Mouse (Mus musculus): Measurements from ENCODE around the gene Uba7.
A peak's percentile ranks its signal among the peaks of the same experiment; 100 is the strongest.
"Not testable (repeated sequence)": the region's sequence is repeated elsewhere in the genome, so short reads cannot be mapped to it uniquely, and the experiment has no call there.

The Uba7 gene

GRCm38 (mm10) chr9:107992197-107992596 lies 16.9 kb downstream of the Uba7 start, which contains the start of gene Cdhr4:
Gene Cdhr4, plus strand, starts transcription at chr9:107992497.
- no peak for DNase-seq (ENCODE audit: low spot score in 2 of 2)

DNA sequence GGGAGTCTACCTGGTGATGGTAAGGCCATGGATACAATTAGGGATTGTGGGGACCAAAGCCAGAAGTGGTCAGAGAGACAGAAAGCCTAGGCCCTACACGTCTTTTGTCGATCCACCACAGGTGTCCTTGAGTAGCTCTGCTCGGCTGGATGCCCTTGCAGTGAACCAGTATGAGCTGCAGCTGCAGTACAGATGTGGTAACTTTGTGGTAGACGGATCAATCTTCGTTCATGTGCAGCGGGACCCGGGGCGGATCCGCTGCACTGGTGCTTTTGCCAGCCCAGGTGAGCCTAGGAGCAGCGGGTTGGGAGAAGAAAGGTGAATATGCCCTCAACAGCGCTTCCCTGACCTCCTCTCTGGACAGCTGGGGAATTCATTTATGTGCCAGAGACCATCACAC lies 17.7 kb downstream of the Uba7 start:
- no peak for DNase-seq (ENCODE audit: low spot score in 2 of 2)

- no peak for DNase-seq (ENCODE audit: low spot score in 2 of 2)
Observed at GRCm38 (mm10) chr9:107994464-107994863, 19.2 kb downstream of the Uba7 start.

GRCm38 (mm10) chr9:107995513-107995912 lies 20.2 kb downstream of the Uba7 start:
- DNase-seq (ENCODE audit: low spot score in 2 of 2): no peak

GRCm38 (mm10) chr9:107996049-107996448 lies 20.7 kb downstream of the Uba7 start, which contains the start of gene Gm20662:
Gene Gm20662, plus strand, starts transcription at chr9:107996349.
- DNase-seq (ENCODE audit: low spot score in 2 of 2): no peak

GRCm38 (mm10) chr9:108001922-108002770 lies 26.8 kb downstream of the Uba7 start, which contains the start of gene Ip6k1:
Gene Ip6k1, plus strand, starts transcription at chr9:108002501.
- peak; percentile 99 to 100 for DNase-seq (ENCODE audit: low spot score in 2 of 2)

DNA sequence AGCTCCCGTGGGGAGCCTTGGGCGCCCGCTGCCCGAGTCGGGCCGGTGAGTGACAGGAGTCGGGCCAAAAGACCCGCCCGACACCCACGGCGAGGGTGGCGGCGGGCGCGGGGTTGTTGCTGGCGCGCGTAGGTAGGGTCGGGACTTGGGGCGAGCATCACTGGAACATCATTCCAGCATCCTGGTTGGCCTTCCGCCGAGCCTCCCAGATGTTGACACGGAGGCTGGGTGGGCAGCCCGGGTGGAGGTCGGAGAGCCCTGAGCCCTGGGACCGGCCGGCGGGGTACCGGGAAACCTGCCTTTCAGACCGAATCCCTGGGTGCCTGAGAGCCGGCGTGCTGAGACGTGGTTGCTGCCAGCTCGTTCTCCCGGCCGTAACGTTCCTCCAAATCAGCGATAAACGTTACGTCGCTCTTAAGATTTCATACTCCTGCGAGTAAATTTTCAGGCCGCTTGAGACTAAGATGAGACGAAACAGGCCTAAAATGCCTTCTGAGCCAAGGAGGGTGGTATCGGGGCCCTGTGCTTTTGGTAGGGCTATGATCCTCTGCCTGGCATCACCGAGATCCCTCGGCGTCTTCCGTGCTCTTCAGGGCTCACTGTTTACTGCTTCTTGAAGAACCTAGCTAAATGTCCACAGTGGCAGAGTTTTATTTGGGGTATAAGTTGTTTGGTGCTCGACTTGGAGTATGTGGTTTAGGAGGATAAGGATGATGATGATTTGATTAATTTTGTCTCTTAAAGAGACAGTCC lies 27.6 kb downstream of the Uba7 start:
- DNase-seq (ENCODE audit: low spot score in 2 of 2): no peak

- no peak for DNase-seq (ENCODE audit: low spot score in 2 of 2)
Observed at GRCm38 (mm10) chr9:108003531-108003890, 28.2 kb downstream of the Uba7 start.

DNA sequence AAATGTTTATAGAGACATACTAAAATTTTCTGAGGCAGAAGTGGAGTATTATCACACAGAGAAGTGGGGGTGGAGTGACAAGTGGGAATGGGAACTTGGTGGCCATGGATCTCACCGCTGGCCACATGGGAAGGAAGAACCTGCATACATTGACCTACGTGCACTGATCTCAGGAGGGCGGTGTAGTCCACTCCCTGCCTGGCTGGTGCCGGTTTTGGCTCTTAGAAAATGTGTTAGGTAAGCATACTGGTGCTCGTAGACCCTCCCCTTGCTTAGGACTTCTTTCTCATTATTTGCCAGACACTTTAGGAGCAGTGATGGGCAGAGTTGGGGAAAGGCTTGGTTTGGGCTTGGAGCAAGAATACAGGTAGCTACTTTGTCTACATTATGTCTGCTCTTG lies 32.7 kb downstream of the Uba7 start:
- no peak for DNase-seq (ENCODE audit: low spot score in 2 of 2)

GRCm38 (mm10) chr9:108010385-108010784 lies 35.1 kb downstream of the Uba7 start:
- DNase-seq (ENCODE audit: low spot score in 2 of 2): no peak

- not testable (repeated sequence) for DNase-seq (ENCODE audit: low spot score in 2 of 2)
Observed at GRCm38 (mm10) chr9:108013577-108013976, 38.3 kb downstream of the Uba7 start.

- DNase-seq (ENCODE audit: low spot score in 2 of 2): no peak
Observed at GRCm38 (mm10) chr9:108017127-108017526, 41.8 kb downstream of the Uba7 start.

DNA sequence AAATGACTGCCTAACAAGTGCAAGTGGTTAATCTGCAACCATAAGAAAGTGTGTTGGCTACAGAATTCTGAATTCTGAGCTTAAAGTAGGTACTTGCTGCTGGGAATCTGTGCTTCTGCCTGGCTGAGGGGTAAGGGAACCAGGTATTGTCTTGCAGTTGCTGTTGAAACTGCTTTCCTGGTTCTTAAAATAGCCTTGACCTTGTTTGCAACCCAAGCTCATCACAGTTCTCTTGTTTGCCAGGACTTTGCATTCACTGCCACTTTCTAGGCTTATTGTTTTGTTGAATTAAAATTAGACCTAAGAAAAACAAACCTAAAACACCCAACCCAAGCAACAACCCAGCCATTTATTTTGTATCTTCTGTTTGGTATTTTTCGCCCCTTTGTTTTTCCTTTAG lies 45.4 kb downstream of the Uba7 start:
- no peak for DNase-seq (ENCODE audit: low spot score in 2 of 2)

GRCm38 (mm10) chr9:108023216-108023615 lies 47.9 kb downstream of the Uba7 start:
- no peak for DNase-seq (ENCODE audit: low spot score in 2 of 2)

GRCm38 (mm10) chr9:108026584-108026983 lies 51.3 kb downstream of the Uba7 start:
- no peak for DNase-seq (ENCODE audit: low spot score in 2 of 2)

- no peak for DNase-seq (ENCODE audit: low spot score in 2 of 2)
Observed at GRCm38 (mm10) chr9:108027867-108028266, 52.6 kb downstream of the Uba7 start.

GRCm38 (mm10) chr9:108032126-108032525 lies 56.8 kb downstream of the Uba7 start:
- DNase-seq (ENCODE audit: low spot score in 2 of 2): no peak
